Mouse (Mus musculus) common myeloid progenitor, adult 5-6 weeks (primary cell): ENCODE results near the gene Treml4. TPM values are rescaled to one million over a fixed set of nuclear protein-coding genes. Genes with fewer than 3 reads are reported as not detected.

Experiments used
- ATAC-seq: replicated peaks from 2 replicates; pipeline ENCODE4 v1.8.0; 2016; ENCODE audit warnings: low read depth, mild to moderate bottlenecking, moderate TSS enrichment, inconsistent platforms; ENCODE audit not compliant: poor library complexity, severe bottlenecking
- total RNA-seq: library from RNA; stranded (forward); fragments of 200-1000, 187-1606 nt; gene quantifications from 2 replicates; pipeline ENCODE4 v1.2.3, GENCODE M21; 2017

Gene Treml4
- total RNA-seq, 1 experiment from 2014 or later = not detected

DNA sequence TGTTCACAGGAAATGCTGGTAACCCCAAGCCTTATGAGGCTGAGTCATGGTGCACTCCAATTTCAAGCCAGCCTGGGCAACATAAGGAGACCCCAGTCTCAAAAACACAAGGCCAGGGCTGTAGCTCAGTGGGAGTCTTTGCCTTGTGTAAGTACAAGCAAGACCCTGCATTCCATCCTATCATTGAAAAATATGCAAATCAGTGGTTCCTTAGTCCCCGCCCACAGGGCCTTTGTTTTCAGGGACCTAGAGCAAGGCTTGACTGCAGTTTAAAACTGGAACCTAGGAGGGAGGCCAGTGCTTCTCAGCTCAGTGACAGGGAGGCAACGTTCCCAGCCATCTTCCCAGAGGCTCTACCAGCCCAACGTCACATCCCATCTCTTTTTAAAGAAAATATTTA lies 59.1 kb downstream of the Treml4 start:
- ATAC-seq = no peak

- peak; percentile 80 for ATAC-seq
Measured at GRCm38 (mm10) chr17:48324258-48324657, 60.2 kb downstream of the Treml4 start.

Other genes starting within 250 kb of the Treml4 start
- gene 1700122O11Rik, start 226.0 kb upstream of the Treml4 start, total RNA-seq = not detected in 2 replicates
- gene 1700067P10Rik, start 175.0 kb upstream of the Treml4 start, total RNA-seq = not detected in 2 replicates
- 1.4 TPM in 1 of 2 replicates, not detected in the other for gene 9830107B12Rik, start 118.0 kb upstream of the Treml4 start, total RNA-seq
- gene A530064D06Rik, start 97.0 kb upstream of the Treml4 start, total RNA-seq = 0.29 and 0.37 TPM in 2 replicates
- 1.4 and 2.9 TPM in 2 replicates for gene Trem1, start 31.5 kb upstream of the Treml4 start, total RNA-seq
- gene Trem3, start 16.5 kb upstream of the Treml4 start, total RNA-seq = 2.9 and 4.5 TPM in 2 replicates
- gene Treml2, start 35.2 kb downstream of the Treml4 start, total RNA-seq = 46.2 and 61.0 TPM in 2 replicates
- gene B430306N03Rik, start 51.8 kb downstream of the Treml4 start, total RNA-seq = 0.34 and 0.91 TPM in 2 replicates
- gene Trem2, start 82.1 kb downstream of the Treml4 start, total RNA-seq = not detected in 2 replicates
- gene Treml1, start 95.6 kb downstream of the Treml4 start, total RNA-seq = 14.1 and 21.0 TPM in 2 replicates
- gene Nfya, start 145.6 kb downstream of the Treml4 start, total RNA-seq = 77.6 and 92.6 TPM in 2 replicates
- 58.8 and 59.1 TPM in 2 replicates for gene Oard1, start 145.7 kb downstream of the Treml4 start, total RNA-seq
- 0.05 and 1.4 TPM in 2 replicates for gene Apobec2, start 168.6 kb downstream of the Treml4 start, total RNA-seq
- 28.4 and 29.1 TPM in 2 replicates for gene Tspo2, start 187.2 kb downstream of the Treml4 start, total RNA-seq
- 2.1 and 2.2 TPM in 2 replicates for gene Unc5cl, start 190.6 kb downstream of the Treml4 start, total RNA-seq